In the genomic region with DNA sequence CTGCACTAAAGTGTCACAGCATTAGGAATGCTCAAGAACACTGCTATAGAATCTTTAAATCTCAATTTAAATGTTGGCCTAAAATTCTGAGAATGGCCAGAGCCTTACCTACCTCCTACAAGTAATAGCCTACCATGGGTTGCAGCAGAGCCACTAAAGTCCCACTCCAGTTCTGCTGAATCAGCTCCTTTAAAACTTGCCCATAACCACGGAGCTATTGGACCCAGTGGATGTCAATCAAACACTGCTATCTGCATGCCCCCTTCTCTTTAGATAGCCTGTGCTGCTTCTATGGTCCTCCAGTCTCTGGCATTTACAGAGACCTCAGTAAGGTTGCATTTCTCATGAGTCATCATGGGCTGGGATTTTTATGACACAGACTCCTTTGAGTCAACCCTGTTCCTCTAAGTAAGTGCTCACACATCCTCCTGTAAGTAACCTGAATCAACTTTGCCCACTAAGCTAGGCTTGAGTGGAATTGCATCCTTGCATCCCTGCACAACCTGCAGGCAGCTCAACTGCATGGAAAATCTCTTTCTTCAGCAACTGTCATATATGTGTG, we compare ENCODE assay signal across 24 mouse cellular contexts.
"Had no signal": no experiment of that assay in that cellular context is flagged by ENCODE, and none has a peak within 500 bp of the region (broad histone marks: within the 10 kb centered on the region; RNA-seq: fewer than 3 reads in every experiment).

No protein-coding gene starts in this region.

- H3K9me3 ChIP-seq: limb, embryonic 12.5 days; limb, embryonic 15.5 days; liver, embryonic 12.5 days; liver, embryonic 15.5 days; lung, embryonic 15.5 days; megakaryocyte, embryonic 14.5 days; midbrain, embryonic 10.5 days; midbrain, embryonic 13.5 days; neural tube, embryonic 13.5 days had no signal

- H3K27me3 ChIP-seq: limb, embryonic 12.5 days; limb, embryonic 15.5 days; liver, embryonic 12.5 days; liver, embryonic 15.5 days; lung, embryonic 15.5 days; megakaryocyte, embryonic 14.5 days; midbrain, embryonic 13.5 days; neural tube, embryonic 13.5 days had no signal

- H3K4me1 ChIP-seq: limb, embryonic 12.5 days; limb, embryonic 15.5 days; liver, embryonic 12.5 days; liver, embryonic 15.5 days; megakaryocyte, embryonic 14.5 days; midbrain, embryonic 10.5 days; midbrain, embryonic 13.5 days; neural tube, embryonic 13.5 days had no signal

- H3K36me3 ChIP-seq: limb, embryonic 12.5 days; limb, embryonic 15.5 days; liver, embryonic 12.5 days; liver, embryonic 15.5 days; lung, embryonic 15.5 days; midbrain, embryonic 10.5 days; midbrain, embryonic 13.5 days; neural tube, embryonic 13.5 days had no signal

- ATAC-seq: liver, embryonic 12.5 days; midbrain, embryonic 13.5 days; midbrain, embryonic 16.5 days had no signal

- DNase-seq: kidney, adult 9 months; kidney, postnatal 14 days; kidney, postnatal 4 days; left cerebral cortex, postnatal 4 days; lung, adult 18-20 months; lung, postnatal 10 days; lung, postnatal 36 days; retina, postnatal 1 day; right cerebral cortex, postnatal 25 days; spleen, adult 18-20 months; thymus, adult 2 months; thymus, postnatal 14 days; thymus, postnatal 4 days had no signal

- H3K4me3 ChIP-seq: limb, embryonic 12.5 days; limb, embryonic 15.5 days; liver, embryonic 12.5 days; liver, embryonic 15.5 days; lung, embryonic 15.5 days; megakaryocyte, embryonic 14.5 days; midbrain, embryonic 10.5 days; midbrain, embryonic 13.5 days; myocyte; neural tube, embryonic 13.5 days had no signal

- H3K9ac ChIP-seq: limb, embryonic 12.5 days; limb, embryonic 15.5 days; liver, embryonic 12.5 days; liver, embryonic 15.5 days; lung, embryonic 15.5 days; midbrain, embryonic 13.5 days; neural tube, embryonic 13.5 days had no signal

- H3K4me2 ChIP-seq: limb, embryonic 12.5 days; limb, embryonic 15.5 days; liver, embryonic 12.5 days; liver, embryonic 15.5 days; lung, embryonic 15.5 days; midbrain, embryonic 13.5 days; neural tube, embryonic 13.5 days had no signal

- H3K27ac ChIP-seq: limb, embryonic 12.5 days; limb, embryonic 15.5 days; liver, embryonic 12.5 days; liver, embryonic 15.5 days; lung, embryonic 15.5 days; midbrain, embryonic 10.5 days; midbrain, embryonic 13.5 days; neural tube, embryonic 13.5 days had no signal
